Mouse (Mus musculus): ENCODE measurements around the gene Cherp. TPM values are rescaled to one million over a fixed set of nuclear protein-coding genes. Genes with fewer than 3 reads are reported as not detected.

Gene Cherp
- polyA plus RNA-seq, 1 experiment from 2014 or later, result 53.4 TPM

GRCm38 (mm10) chr8:72434952-72435351 is 40.1 kb downstream of the Cherp start:
- ATAC-seq (ENCODE audit: insufficient number of reproducible peaks, low FRiP score, low TSS enrichment, low read depth), result no peak
- no peaks in the 10 kb centered on the region for H3K9me3 ChIP-seq
- no peak overlapping the region for H3K27ac ChIP-seq
- WGBS, result 38% methylated on average over 2 of the region's 2 CpGs
- no peaks in the 10 kb centered on the region for H3K4me1 ChIP-seq
- no peak overlapping the region for H3K4me3 ChIP-seq
- H3K9ac ChIP-seq, result no peak overlapping the region
- no peak overlapping the region for H3K4me2 ChIP-seq
- no peaks in the 10 kb centered on the region for H3K36me3 ChIP-seq
- no peaks in the 10 kb centered on the region for H3K27me3 ChIP-seq

GRCm38 (mm10) chr8:72429676-72430075 is 45.4 kb downstream of the Cherp start:
- H3K36me3 ChIP-seq, result no peaks in the 10 kb centered on the region
- H3K9ac ChIP-seq, result no peak overlapping the region
- H3K27me3 ChIP-seq, result no peaks in the 10 kb centered on the region
- H3K9me3 ChIP-seq, result no peaks in the 10 kb centered on the region
- ATAC-seq (ENCODE audit: insufficient number of reproducible peaks, low FRiP score, low TSS enrichment, low read depth), result no peak
- no peak overlapping the region for H3K4me3 ChIP-seq
- WGBS, result 56% methylated on average over 13 of the region's 13 CpGs
- H3K4me2 ChIP-seq, result no peak overlapping the region
- H3K27ac ChIP-seq, result no peak overlapping the region
- no peaks in the 10 kb centered on the region for H3K4me1 ChIP-seq

GRCm38 (mm10) chr8:72422926-72423325 is 52.1 kb downstream of the Cherp start:
- no peaks in the 10 kb centered on the region for H3K36me3 ChIP-seq
- H3K4me3 ChIP-seq, result no peak overlapping the region
- H3K27ac ChIP-seq, result peak overlapping the region; percentile 43; the same call in 1 of the 2 replicates
- WGBS, result 52% methylated on average over 1 of the region's 1 CpGs
- no peaks in the 10 kb centered on the region for H3K9me3 ChIP-seq
- H3K27me3 ChIP-seq, result no peaks in the 10 kb centered on the region
- H3K4me1 ChIP-seq, result peaks cover 27% of the 10 kb centered on the region
- H3K9ac ChIP-seq, result no peak overlapping the region
- ATAC-seq (ENCODE audit: insufficient number of reproducible peaks, low FRiP score, low TSS enrichment, low read depth), result no peak
- no peak overlapping the region for H3K4me2 ChIP-seq

GRCm38 (mm10) chr8:72421362-72422335 is 53.4 kb downstream of the Cherp start, which contains the start of gene Eps15l1:
Eps15l1 (minus strand) TSS chr8:72421460.
- peak within 1 kb of the TSS; percentile 82 for H3K9ac ChIP-seq
- no peaks in the 10 kb centered on the region for H3K27me3 ChIP-seq
- H3K4me2 ChIP-seq, result peak within 1 kb of the TSS; percentile 73
- no peaks in the 10 kb centered on the region for H3K9me3 ChIP-seq
- H3K4me1 ChIP-seq, result peaks cover 40% of the 10 kb centered on the region
- WGBS, result under 1% methylated on average over 48 of the region's 48 CpGs
- peak; percentile 98 for ATAC-seq (ENCODE audit: insufficient number of reproducible peaks, low FRiP score, low TSS enrichment, low read depth)
- no peaks in the 10 kb centered on the region for H3K36me3 ChIP-seq
- H3K27ac ChIP-seq, result peak within 1 kb of the TSS; percentile 96
- peak within 1 kb of the TSS; percentile 82 for H3K4me3 ChIP-seq

GRCm38 (mm10) chr8:72420571-72421361 is 54.3 kb downstream of the Cherp start:
- H3K9ac ChIP-seq, result peak overlapping the region; percentile 82
- under 1% methylated on average over 65 of the region's 73 CpGs for WGBS
- no peaks in the 10 kb centered on the region for H3K36me3 ChIP-seq
- ATAC-seq (ENCODE audit: insufficient number of reproducible peaks, low FRiP score, low TSS enrichment, low read depth), result peak; percentile 56
- peak overlapping the region; percentile 87 for H3K27ac ChIP-seq
- H3K4me2 ChIP-seq, result peak overlapping the region; percentile 73
- no peaks in the 10 kb centered on the region for H3K27me3 ChIP-seq
- H3K4me3 ChIP-seq, result peak overlapping the region; percentile 82
- H3K9me3 ChIP-seq, result no peaks in the 10 kb centered on the region
- peaks cover 45% of the 10 kb centered on the region for H3K4me1 ChIP-seq

- no peaks in the 10 kb centered on the region for H3K9me3 ChIP-seq
- no peak overlapping the region for H3K27ac ChIP-seq
- peaks cover 55% of the 10 kb centered on the region for H3K4me1 ChIP-seq
- H3K4me2 ChIP-seq, result no peak overlapping the region
- no peaks in the 10 kb centered on the region; the same call in 1 of the 2 replicates for H3K36me3 ChIP-seq
- ATAC-seq (ENCODE audit: insufficient number of reproducible peaks, low FRiP score, low TSS enrichment, low read depth), result no peak
- no peaks in the 10 kb centered on the region for H3K27me3 ChIP-seq
- H3K4me3 ChIP-seq, result no peak overlapping the region
- no peak overlapping the region for H3K9ac ChIP-seq
- WGBS, result 94% methylated on average over 4 of the region's 4 CpGs
Measured at GRCm38 (mm10) chr8:72418073-72418472, 57.0 kb downstream of the Cherp start.

GRCm38 (mm10) chr8:72415252-72415651 is 59.8 kb downstream of the Cherp start:
- 71% methylated on average over 2 of the region's 2 CpGs for WGBS
- Histone ChIP-seq H3K4me1 (peaks cover 43% of the 10 kb centered on the region), H3K36me3 (peaks cover 3% of the 10 kb centered on the region; the same call in 1 of the 2 replicates), H3K4me2 (no peak overlapping the region), H3K9ac (no peak overlapping the region), H3K27me3 (no peaks in the 10 kb centered on the region), H3K27ac (no peak overlapping the region), H3K4me3 (no peak overlapping the region), H3K9me3 (no peaks in the 10 kb centered on the region)
- no peak for ATAC-seq (ENCODE audit: insufficient number of reproducible peaks, low FRiP score, low TSS enrichment, low read depth)

- Histone ChIP-seq H3K4me1 (peaks cover 38% of the 10 kb centered on the region), H3K36me3 (peaks cover 3% of the 10 kb centered on the region; the same call in 1 of the 2 replicates), H3K27me3 (no peaks in the 10 kb centered on the region), H3K4me3 (no peak overlapping the region), H3K9ac (no peak overlapping the region), H3K27ac (0 out of 2 replicates have a peak overlapping the region, but pooled peaks have one; percentile 6), H3K9me3 (no peaks in the 10 kb centered on the region), H3K4me2 (no peak overlapping the region)
- ATAC-seq (ENCODE audit: insufficient number of reproducible peaks, low FRiP score, low TSS enrichment, low read depth), result no peak
- 79% methylated on average over 7 of the region's 7 CpGs for WGBS
Measured at GRCm38 (mm10) chr8:72413839-72414238, 61.2 kb downstream of the Cherp start.

Small RNA genes within 50 kb of the gene (microRNA-seq; reads per million reads assigned to microRNA genes)
- not detected for gene Mir7068

Other genes with a start within 250 kb of the Cherp start
- 99.5 and 106 TPM in 2 replicates for gene Ap1m1, start 235.2 kb downstream of the Cherp start, polyA plus RNA-seq (2015; fragmentation: Nextera tagmentation; extraction: Ambion mirVana)
- gene Gm10282, start 170.0 kb downstream of the Cherp start, polyA plus RNA-seq (2015; fragmentation: Nextera tagmentation; extraction: Ambion mirVana), result 19.9 and 20.1 TPM in 2 replicates
- gene Klf2, start 156.2 kb downstream of the Cherp start, polyA plus RNA-seq (2015; fragmentation: Nextera tagmentation; extraction: Ambion mirVana), result 14.8 and 16.3 TPM in 2 replicates
- gene Eps15l1, start 53.8 kb downstream of the Cherp start, polyA plus RNA-seq (2015; fragmentation: Nextera tagmentation; extraction: Ambion mirVana), result 50.4 and 54.8 TPM in 2 replicates
- 1.4 and 1.7 TPM in 2 replicates for gene Calr3, start 31.4 kb downstream of the Cherp start, polyA plus RNA-seq (2015; fragmentation: Nextera tagmentation; extraction: Ambion mirVana)
- gene 1700030K09Rik, start 31.3 kb downstream of the Cherp start, polyA plus RNA-seq (2015; fragmentation: Nextera tagmentation; extraction: Ambion mirVana), result 14.2 and 14.7 TPM in 2 replicates
- 17.6 and 20.0 TPM in 2 replicates for gene Slc35e1, start 17.4 kb upstream of the Cherp start, polyA plus RNA-seq (2015; fragmentation: Nextera tagmentation; extraction: Ambion mirVana)
- gene Med26, start 73.0 kb upstream of the Cherp start, polyA plus RNA-seq (2015; fragmentation: Nextera tagmentation; extraction: Ambion mirVana), result 18.8 and 19.5 TPM in 2 replicates
- 113 and 118 TPM in 2 replicates for gene Smim7, start 95.9 kb upstream of the Cherp start, polyA plus RNA-seq (2015; fragmentation: Nextera tagmentation; extraction: Ambion mirVana)
- gene Tmem38a, start 96.8 kb upstream of the Cherp start, polyA plus RNA-seq (2015; fragmentation: Nextera tagmentation; extraction: Ambion mirVana), result 31.8 and 66.6 TPM in 2 replicates
- 0.10 and 0.15 TPM in 2 replicates for gene Nwd1, start 171.5 kb upstream of the Cherp start, polyA plus RNA-seq (2015; fragmentation: Nextera tagmentation; extraction: Ambion mirVana)
- gene Sin3b, start 248.1 kb upstream of the Cherp start, polyA plus RNA-seq (2015; fragmentation: Nextera tagmentation; extraction: Ambion mirVana), result 153 and 167 TPM in 2 replicates